In the genomic region with DNA sequence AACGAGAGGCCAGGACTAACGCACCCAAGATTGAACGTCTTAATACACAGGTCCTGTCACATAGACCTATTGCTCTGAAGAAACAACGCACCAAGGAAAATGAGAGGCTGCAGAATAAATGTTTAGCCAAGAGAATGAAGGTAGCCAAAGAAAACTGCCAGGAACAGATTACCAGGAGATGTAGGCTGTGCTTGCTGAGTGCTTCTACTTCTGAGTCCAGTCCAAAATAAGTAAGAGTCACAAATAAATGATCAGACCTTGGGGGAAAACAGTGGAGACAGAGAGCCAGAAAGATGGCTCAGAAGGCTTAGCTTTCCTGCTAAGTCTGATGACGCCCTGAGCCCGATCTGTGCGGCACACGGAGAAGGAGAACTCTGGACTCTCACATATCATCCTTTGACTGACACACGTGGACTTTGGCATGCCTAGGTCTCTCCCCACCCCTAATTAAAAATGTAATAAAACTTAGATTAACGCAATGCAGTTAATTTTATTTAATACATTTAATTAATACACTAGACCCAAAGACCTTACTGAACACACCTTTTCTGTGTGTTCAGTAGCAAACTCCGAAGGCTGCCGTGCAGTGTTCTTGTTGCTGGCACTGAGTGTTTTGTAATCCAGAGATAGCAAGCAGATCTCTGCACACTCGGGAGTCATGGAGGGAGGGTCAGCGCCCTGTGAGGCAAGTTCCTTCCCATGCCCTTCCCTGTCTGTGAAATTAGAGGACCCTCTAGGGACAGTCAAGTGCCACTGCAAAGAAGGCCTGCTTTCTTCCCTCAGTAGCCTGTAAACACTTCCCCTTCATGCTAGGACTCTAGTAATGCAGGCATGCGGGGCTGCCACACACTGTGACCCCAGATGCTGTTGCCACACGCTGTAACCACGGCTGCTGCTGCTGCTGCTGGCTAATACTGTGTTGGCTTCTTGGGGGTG, we compare ENCODE assay signal across 8 mouse cellular contexts. TPM values are rescaled to one million over a fixed set of nuclear protein-coding genes. Genes with fewer than 3 reads are reported as not detected.
DNase-seq lines count a peak whose midpoint lies in the region; ATAC-seq and TF ChIP-seq lines count a peak whose summit lies in the region.

No protein-coding gene starts in this region.

- no peaks in the 10 kb centered on the region for H3K27me3 ChIP-seq in heart, embryonic 16.5 days (ENCODE audit: control insufficient read depth, insufficient read depth, low read length)
- H3K27me3 ChIP-seq in embryonic facial prominence, embryonic 15.5 days: no peaks in the 10 kb centered on the region
- H3K27me3 ChIP-seq in thymus, adult 2 months (ENCODE audit: control insufficient read depth, insufficient read depth, low read length): no peaks in the 10 kb centered on the region

- no peak for DNase-seq in heart, postnatal 14 days
- peak; percentile 35 for DNase-seq in A20 (ENCODE audit: low read depth, low spot score)
- DNase-seq in left cerebral cortex, adult 18-20 months (ENCODE audit: low spot score in 2 of 2): no peak
- no peak for DNase-seq in ovary, adult 18-20 months (ENCODE audit: low spot score)
- DNase-seq in thymus, adult 2 months: no peak

- H3K36me3 ChIP-seq in heart, embryonic 16.5 days (ENCODE audit: control insufficient read depth, insufficient read depth): peaks cover under 1% of the 10 kb centered on the region; the same call in 1 of the 2 replicates
- 0 out of 2 replicates have a peak, but pooled peaks cover under 1% of the 10 kb centered on the region for H3K36me3 ChIP-seq in embryonic facial prominence, embryonic 15.5 days
- H3K36me3 ChIP-seq in thymus, adult 2 months (ENCODE audit: control insufficient read depth, insufficient read depth, low read length): peaks cover 1% of the 10 kb centered on the region

- no peaks in the 10 kb centered on the region for H3K9me3 ChIP-seq in heart, embryonic 16.5 days (replicated peaks; ENCODE audit: control insufficient read depth, low read length)
- H3K9me3 ChIP-seq in embryonic facial prominence, embryonic 15.5 days (replicated peaks): no peaks in the 10 kb centered on the region

- H3K4me3 ChIP-seq in heart, embryonic 16.5 days (ENCODE audit: low read length): no peak overlapping the region
- H3K4me3 ChIP-seq in embryonic facial prominence, embryonic 15.5 days (replicated peaks): no peak overlapping the region
- H3K4me3 ChIP-seq in thymus, adult 2 months (ENCODE audit: control insufficient read depth, insufficient read depth, low read length): no peak overlapping the region

- peak; percentile 45; the same call in 1 of the 2 replicates for ATAC-seq in heart, embryonic 16.5 days (replicated peaks; ENCODE audit: extremely low read depth, insufficient read depth, low FRiP score)
- ATAC-seq in embryonic facial prominence, embryonic 15.5 days (ENCODE audit: insufficient number of reproducible peaks, low FRiP score, low TSS enrichment, low read depth): no peak
- peak; percentile 91 for ATAC-seq in megakaryocyte, adult 5-6 weeks (ENCODE audit: poor library complexity, severe bottlenecking)

- TF ChIP-seq POLR2A in thymus, adult 2 months (IDR thresholded peaks at IDR 0.05; ENCODE audit: control insufficient read depth, extremely low read depth, insufficient read depth, low read length, poor library complexity): no peak

- no peak for TF ChIP-seq CTCF in thymus, adult 2 months (IDR thresholded peaks at IDR 0.05; ENCODE audit: borderline replicate concordance, control insufficient read depth, extremely low read depth, insufficient read depth, low read length, poor library complexity)

- intact Hi-C loops in heart, postnatal 14 days (cut with DNase I): no loop called here

- peak overlapping the region; percentile 53 for H3K27ac ChIP-seq in heart, embryonic 16.5 days (ENCODE audit: low read length)
- H3K27ac ChIP-seq in embryonic facial prominence, embryonic 15.5 days (replicated peaks): peak overlapping the region; percentile 61; the same call in 1 of the 2 replicates
- H3K27ac ChIP-seq in thymus, adult 2 months (ENCODE audit: control insufficient read depth, insufficient read depth, low read length): no peak overlapping the region

- WGBS in heart, embryonic 16.5 days: 58% methylated on average over 17 of the region's 17 CpGs
- WGBS in embryonic facial prominence, embryonic 15.5 days: 52% methylated on average over 17 of the region's 17 CpGs
- 84% methylated on average over 17 of the region's 17 CpGs for WGBS in thymus, adult 2 months

- H3K4me1 ChIP-seq in heart, embryonic 16.5 days (ENCODE audit: control insufficient read depth, insufficient read depth, low read length): peaks cover 41% of the 10 kb centered on the region
- peaks cover 36% of the 10 kb centered on the region for H3K4me1 ChIP-seq in embryonic facial prominence, embryonic 15.5 days
- peaks cover 36% of the 10 kb centered on the region for H3K4me1 ChIP-seq in thymus, adult 2 months (replicated peaks; ENCODE audit: control insufficient read depth, insufficient read depth, low read length)

- H3K4me2 ChIP-seq in heart, embryonic 16.5 days (ENCODE audit: low read depth, low read length): no peak overlapping the region
- no peak overlapping the region for H3K4me2 ChIP-seq in embryonic facial prominence, embryonic 15.5 days (replicated peaks)

- peak overlapping the region; percentile 43 for H3K9ac ChIP-seq in heart, embryonic 16.5 days (ENCODE audit: low read length)
- H3K9ac ChIP-seq in embryonic facial prominence, embryonic 15.5 days: no peak overlapping the region

RNA-seq across cellular contexts. Expression of a gene that starts 18.9 kb away (rescaled TPM):
- polyA plus RNA-seq in heart, embryonic 16.5 days (2015; fragmentation: Nextera tagmentation; extraction: Ambion mirVana): 15.0 and 15.5 TPM in 2 replicates
- 10 to 100 TPM; 85.5 to 87.2 TPM for total RNA-seq in heart, postnatal 14 days (2021)
- 8.0 and 9.5 TPM in 2 replicates for polyA plus RNA-seq in embryonic facial prominence, embryonic 15.5 days (2015; fragmentation: Nextera tagmentation; extraction: Ambion mirVana)
- 18.6 and 18.8 TPM in 2 replicates for total RNA-seq in megakaryocyte, adult 5-6 weeks (2015)
- 19.9 and 22.0 TPM in 2 replicates for total RNA-seq in megakaryocyte, adult 5-6 weeks (2017)
- 10 to 100 TPM; 42.0 to 50.5 TPM for total RNA-seq in left cerebral cortex, adult 18-20 months (2021)
- polyA plus RNA-seq in thymus, adult 2 months (2012; rRNA removed): 72.4 and 78.8 TPM in 2 replicates

RNA-seq across cellular contexts. Expression of a gene that starts 38.8 kb away (rescaled TPM):
- 2.9 and 3.2 TPM in 2 replicates for polyA plus RNA-seq in heart, embryonic 16.5 days (2015; fragmentation: Nextera tagmentation; extraction: Ambion mirVana)
- total RNA-seq in heart, postnatal 14 days (2021): 1 to 10 TPM; 5.2 to 6.7 TPM
- polyA plus RNA-seq in embryonic facial prominence, embryonic 15.5 days (2015; fragmentation: Nextera tagmentation; extraction: Ambion mirVana): 6.9 and 7.5 TPM in 2 replicates
- total RNA-seq in megakaryocyte, adult 5-6 weeks (2015): 3.2 and 4.3 TPM in 2 replicates
- 3.5 and 6.5 TPM in 2 replicates for total RNA-seq in megakaryocyte, adult 5-6 weeks (2017)
- 10 to 100 TPM; 10.3 to 14.6 TPM for total RNA-seq in left cerebral cortex, adult 18-20 months (2021)
- 41.4 and 45.0 TPM in 2 replicates for polyA plus RNA-seq in thymus, adult 2 months (2012; rRNA removed)

RNA-seq across cellular contexts. Expression of a gene that starts 51.0 kb away (rescaled TPM):
- 8.1 and 11.0 TPM in 2 replicates for polyA plus RNA-seq in heart, embryonic 16.5 days (2015; fragmentation: Nextera tagmentation; extraction: Ambion mirVana)
- total RNA-seq in heart, postnatal 14 days (2021): 1 to 10 TPM; 1.4 to 1.5 TPM
- polyA plus RNA-seq in embryonic facial prominence, embryonic 15.5 days (2015; fragmentation: Nextera tagmentation; extraction: Ambion mirVana): 11.4 and 11.5 TPM in 2 replicates
- total RNA-seq in megakaryocyte, adult 5-6 weeks (2015): 0.82 and 1.6 TPM in 2 replicates
- total RNA-seq in megakaryocyte, adult 5-6 weeks (2017): 1.5 and 2.6 TPM in 2 replicates
- 1 to 10 TPM; 2.5 to 4.0 TPM for total RNA-seq in left cerebral cortex, adult 18-20 months (2021)
- polyA plus RNA-seq in thymus, adult 2 months (2012; rRNA removed): 6.3 and 7.2 TPM in 2 replicates

RNA-seq across cellular contexts. Expression of a gene that starts 51.1 kb away (rescaled TPM):
- 198 and 200 TPM in 2 replicates for polyA plus RNA-seq in heart, embryonic 16.5 days (2015; fragmentation: Nextera tagmentation; extraction: Ambion mirVana)
- 100 to 1,000 TPM in 1 of 2 experiments, 10 to 100 TPM in 1; 86.7 to 103 TPM for total RNA-seq in heart, postnatal 14 days (2021)
- polyA plus RNA-seq in embryonic facial prominence, embryonic 15.5 days (2015; fragmentation: Nextera tagmentation; extraction: Ambion mirVana): 178 and 184 TPM in 2 replicates
- 131 and 151 TPM in 2 replicates for total RNA-seq in megakaryocyte, adult 5-6 weeks (2015)
- 83.5 and 101 TPM in 2 replicates for total RNA-seq in megakaryocyte, adult 5-6 weeks (2017)
- total RNA-seq in left cerebral cortex, adult 18-20 months (2021): 100 to 1,000 TPM; 181 to 216 TPM
- 38.7 and 54.5 TPM in 2 replicates for polyA plus RNA-seq in thymus, adult 2 months (2012; rRNA removed)
